Mouse (Mus musculus) embryo, embryonic 11.5 days (tissue): Measurements from ENCODE around the gene Bcl7c.
"Not testable (repeated sequence)": the region's sequence is repeated elsewhere in the genome, so short reads cannot be mapped to it uniquely, and the experiment has no call there.

Experiments used
- DNase-seq: peaks from one replicate; pipeline ENCODE4 v3.0.0-alpha.2; 2012; ENCODE audit warnings: low read depth, low spot score

Bcl7c gene

GRCm38 (mm10) chr7:127716992-127717391 lies 8.3 kb upstream of the Bcl7c start:
- DNase-seq = no peak

DNA sequence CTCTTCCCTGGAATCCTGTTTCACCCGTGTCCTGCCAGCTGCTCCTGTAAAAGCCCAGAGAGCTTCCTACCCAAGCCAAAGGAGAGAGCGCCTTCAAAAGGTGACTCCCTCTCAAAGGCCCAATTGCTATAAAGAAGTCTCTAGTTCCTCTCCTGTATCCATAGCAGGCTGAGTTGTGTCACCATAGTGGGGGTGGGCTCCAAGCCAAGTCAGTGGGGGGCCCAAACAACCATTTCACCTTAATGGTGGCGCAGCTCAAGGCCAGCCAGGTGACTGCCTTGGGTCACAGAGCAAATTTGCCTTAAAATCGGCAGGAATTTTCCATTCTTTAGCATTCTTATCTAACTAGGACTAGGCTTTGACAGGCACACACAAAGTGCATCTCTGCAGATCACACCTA lies 6.1 kb upstream of the Bcl7c start:
- DNase-seq = no peak

DNA sequence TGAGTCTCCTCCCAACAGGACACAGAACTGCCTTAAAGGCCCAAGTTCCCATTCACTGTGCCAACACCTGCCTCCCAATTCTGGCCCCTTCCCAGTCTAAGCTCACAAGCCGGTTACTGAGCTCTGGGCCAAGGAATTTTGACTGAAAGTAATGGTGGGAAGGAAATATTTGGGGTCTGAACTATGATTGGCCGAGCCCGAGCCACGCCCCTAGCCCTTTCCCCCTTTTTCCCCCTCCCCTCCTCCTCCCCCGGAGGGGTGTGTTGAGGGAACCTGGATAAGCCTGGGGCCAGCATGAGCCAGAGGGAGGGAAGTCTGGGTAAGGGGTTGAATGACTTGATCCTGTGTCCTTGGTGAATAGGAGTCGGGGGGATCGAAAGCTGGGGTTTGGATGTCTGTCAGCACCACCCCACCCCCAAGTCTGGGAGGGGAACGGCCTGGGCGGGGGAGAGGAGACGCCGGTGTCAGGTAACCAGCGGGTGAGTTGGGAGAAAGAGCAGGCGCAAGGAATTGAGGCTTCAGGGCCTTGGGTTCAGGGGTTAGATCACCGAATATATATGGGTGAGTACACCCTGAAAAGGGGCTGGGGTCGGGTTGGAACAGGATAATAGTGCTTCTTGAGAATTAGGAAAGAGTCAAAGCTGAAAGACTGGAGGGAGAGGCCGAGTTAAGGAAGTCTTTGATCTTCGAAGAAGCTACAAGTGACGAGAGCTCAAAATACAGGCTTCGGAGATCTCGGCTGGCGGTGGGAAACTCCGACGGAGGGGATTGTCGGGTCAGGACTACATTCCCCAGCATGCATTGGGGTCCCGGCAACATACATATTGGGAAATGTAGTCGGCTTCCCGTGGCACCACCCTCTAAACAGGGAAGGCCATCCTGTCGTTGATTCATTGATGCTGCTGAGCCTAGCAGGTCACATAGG lies 4.0 kb upstream of the Bcl7c start, which contains the start of gene Ctf1:
Gene Ctf1 (plus strand): TSS at position 276 of the 925 bp plus-strand sequence.
- peak; percentile 66 for DNase-seq

- no peak for DNase-seq
Measured at GRCm38 (mm10) chr7:127711456-127711855, 2.7 kb upstream of the Bcl7c start.

DNA sequence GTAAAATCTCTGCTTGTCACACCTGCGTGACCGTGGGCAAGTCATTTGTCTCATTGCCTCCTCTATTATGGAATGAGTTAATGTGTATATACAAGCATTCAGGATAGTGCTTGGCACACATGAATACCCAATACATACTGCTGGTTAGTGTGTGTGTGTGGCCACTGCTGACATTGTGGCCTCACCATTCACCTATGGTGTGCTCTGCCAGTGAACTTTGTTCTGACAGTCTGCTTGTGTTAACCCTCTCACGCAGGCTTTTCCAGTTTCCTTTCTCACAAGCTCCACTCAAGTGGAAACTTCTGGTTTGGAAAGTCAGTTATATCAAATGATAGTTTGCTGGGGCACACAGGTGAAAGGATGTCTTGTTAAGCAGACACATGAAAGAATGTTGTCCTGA lies 2.3 kb upstream of the Bcl7c start:
- no peak for DNase-seq

DNA sequence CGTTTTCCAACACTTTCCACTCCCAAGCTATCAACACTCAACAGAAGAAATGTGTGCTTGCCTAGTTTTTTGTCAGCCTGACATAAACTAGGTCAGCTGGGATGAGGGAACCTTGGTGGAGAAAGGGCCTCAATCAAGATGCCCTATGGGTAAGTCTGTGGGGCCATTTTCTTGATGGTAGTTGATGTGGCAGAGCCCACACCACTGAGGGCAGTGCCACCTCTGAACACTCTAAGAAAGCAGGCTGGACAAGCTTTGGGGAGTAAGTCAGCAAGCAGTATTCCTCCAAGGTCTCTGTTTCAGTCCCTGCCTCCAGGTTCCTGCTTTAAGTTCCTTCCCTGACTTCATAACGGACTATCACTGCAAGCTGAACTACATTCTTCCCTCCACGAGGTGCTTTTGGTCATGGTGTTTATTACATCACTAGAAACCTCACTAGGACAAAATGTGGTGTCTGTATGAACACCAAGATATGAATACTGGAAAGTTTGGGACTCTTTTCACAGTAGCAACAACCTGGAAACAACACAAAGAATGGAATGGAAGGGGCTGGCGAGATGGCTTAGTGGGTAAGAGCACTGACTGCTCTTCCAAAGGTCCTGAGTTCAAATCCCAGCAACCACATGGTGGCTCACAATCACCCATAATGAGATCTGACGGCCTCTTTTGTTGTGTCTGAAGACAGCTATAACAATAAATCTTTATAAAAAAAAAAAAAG lies 687 bp upstream of the Bcl7c start:
- DNase-seq = no peak

GRCm38 (mm10) chr7:127707957-127708206 lies 851 bp downstream of the Bcl7c start:
- no peak for DNase-seq

GRCm38 (mm10) chr7:127707045-127707956 lies 1.4 kb downstream of the Bcl7c start:
- no peak for DNase-seq

GRCm38 (mm10) chr7:127705706-127706105 lies 3.0 kb downstream of the Bcl7c start:
- DNase-seq = no peak

- DNase-seq = no peak
Measured at GRCm38 (mm10) chr7:127704598-127704997, 4.1 kb downstream of the Bcl7c start.

- no peak for DNase-seq
Measured at GRCm38 (mm10) chr7:127703561-127704178, 5.1 kb downstream of the Bcl7c start.

DNA sequence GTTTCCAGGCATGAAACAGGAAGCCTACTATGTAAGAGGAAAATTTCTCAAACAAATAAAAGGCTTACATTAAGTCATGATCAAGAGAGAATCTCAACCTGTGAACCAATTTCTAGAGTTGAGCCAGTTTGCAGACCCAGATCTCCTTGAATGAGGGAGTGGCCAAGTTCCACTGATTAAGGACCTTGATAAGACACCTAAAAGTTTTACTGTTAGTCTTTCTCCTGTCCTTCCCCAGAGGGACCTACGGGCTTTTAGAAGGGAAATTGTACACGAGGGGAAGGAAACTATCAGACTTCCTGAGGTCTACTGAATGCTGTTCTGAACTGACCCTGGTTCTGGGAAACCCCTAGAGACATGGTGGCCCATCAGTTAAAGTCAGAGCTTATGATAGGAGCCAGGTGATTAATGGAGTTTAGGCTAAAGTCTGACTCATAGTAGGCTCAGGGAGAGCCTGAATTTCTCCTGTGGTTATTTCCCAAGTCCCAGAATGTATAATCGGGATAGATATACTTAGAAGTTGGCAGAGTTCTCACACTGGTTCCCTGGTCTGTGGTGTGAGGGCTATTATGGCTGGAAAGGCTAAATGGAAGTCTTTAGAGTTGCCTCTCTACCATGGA lies 7.9 kb downstream of the Bcl7c start:
- DNase-seq = no peak

DNA sequence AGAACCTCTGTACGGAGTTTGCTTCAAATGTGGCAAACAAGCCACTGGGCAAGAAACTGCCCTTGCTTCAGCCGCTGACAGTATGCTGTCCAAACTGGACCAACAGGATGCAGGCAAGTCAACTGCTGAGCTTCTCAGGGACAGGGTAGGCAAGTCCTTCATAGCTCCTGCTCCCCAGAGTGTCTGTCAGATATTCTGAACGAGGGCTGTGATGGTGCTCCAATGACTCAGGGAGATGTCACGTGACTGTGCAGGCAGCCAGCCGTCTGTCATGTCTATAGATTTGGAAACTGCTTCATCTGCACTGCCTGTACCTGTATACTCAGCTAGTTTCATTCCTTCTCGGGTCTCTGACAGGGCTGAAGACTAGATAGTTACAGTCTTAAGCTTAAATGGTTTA lies 9.7 kb downstream of the Bcl7c start:
- DNase-seq = no peak

- not testable (repeated sequence) for DNase-seq
Measured at GRCm38 (mm10) chr7:127693730-127694129, 15.0 kb downstream of the Bcl7c start.

DNA sequence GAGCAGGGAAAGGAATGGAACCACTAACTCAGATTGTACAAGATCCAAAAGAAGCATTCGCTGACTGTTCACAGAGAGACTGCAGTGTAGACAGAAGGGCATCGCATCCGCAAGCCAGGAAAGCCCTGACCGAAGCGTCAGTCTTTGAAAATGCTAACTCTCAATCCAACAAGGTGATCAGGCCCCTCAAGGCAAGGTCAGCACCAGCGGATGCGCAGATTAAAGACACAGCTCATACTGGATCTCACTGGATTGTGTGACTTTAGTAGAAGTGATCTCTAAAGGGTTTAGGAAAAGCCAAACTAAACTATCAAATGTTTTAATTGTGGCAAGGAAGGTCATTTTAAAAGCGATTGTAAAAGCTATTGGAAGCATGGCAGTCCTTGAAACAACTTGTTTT lies 15.4 kb downstream of the Bcl7c start:
- no peak for DNase-seq

DNA sequence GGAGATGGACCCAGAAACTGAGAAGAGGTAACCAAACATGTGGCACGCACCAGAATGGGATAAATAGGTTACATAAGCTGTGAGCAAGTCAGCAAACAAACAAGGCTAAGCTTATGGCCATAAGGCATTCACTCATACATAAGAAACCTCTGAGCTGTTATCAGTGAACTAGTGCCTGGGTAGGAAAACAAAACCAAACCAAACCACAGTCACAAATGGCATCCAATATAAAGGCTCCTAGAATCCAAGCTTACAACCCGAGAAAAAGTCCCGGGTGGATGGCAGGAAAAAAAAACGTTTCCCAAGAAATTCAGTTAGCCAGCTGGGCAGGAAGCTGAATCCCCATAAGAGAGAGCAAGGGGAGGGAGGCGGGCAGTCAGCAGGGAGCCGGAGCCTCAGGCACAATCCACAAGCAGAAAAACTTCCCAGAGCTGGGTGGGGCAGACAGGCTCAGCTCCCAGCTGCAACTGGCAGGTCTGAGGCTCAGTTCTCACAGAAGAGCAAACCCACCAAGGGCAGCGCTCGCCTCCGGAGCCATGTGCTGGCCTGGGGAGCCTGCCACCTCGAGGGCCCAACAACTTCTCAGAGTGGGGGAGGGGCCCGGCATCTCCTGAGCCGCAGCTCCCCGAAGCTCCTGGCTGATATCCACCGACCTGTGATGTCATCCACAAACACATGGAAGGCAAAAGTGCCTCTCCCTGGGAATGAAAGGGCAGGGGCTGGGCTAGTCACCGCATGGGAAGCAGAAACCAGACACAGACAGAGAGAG lies 17.3 kb downstream of the Bcl7c start:
- no peak for DNase-seq

DNA sequence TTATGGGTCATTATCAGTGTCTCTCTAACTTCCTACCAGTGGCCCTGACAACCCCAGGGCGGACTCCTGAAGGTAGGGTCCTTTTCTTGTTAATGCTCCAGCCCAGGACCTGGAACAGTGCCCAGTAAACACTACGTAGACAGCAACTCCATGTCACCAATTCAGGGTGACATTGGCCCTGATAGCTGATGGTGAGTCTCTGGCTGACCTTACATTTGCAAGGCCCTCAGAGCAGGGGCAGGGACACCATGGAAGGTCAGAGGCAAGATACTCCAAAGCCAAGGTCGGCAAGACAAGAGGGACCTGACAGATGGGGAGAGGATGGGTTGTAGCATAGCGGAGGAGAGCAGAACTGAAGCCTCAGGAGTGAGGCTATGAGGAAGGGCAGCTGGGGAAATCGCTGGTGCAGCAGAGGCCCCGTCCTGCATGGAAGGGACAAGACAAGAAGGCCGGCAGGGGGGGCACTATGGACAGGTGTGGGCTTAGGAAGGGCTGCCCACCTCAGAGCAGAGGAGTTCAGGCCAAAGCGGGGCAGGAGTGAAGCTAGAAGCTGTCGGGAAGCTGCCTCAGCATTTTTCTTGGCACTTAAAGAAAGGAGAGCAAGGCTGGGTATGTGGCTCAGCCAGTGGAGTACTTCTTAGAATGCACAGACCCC lies 19.0 kb downstream of the Bcl7c start:
- no peak for DNase-seq

- DNase-seq = no peak
Measured at GRCm38 (mm10) chr7:127688935-127689334, 19.8 kb downstream of the Bcl7c start.

GRCm38 (mm10) chr7:127686740-127687449 lies 21.8 kb downstream of the Bcl7c start:
- DNase-seq = no peak
